Mouse (Mus musculus): ENCODE measurements around the gene Agpat4. TPM values are rescaled to one million over a fixed set of nuclear protein-coding genes. Genes with fewer than 3 reads are reported as not detected.

Gene Agpat4
- total RNA-seq, 1 experiment from 2014 or later = 11.6 TPM

- no peak for ATAC-seq (replicated peaks; ENCODE audit: low read depth, poor library complexity, severe bottlenecking)
Measured at GRCm38 (mm10) chr17:12182702-12183485, 64.4 kb downstream of the Agpat4 start.

DNA sequence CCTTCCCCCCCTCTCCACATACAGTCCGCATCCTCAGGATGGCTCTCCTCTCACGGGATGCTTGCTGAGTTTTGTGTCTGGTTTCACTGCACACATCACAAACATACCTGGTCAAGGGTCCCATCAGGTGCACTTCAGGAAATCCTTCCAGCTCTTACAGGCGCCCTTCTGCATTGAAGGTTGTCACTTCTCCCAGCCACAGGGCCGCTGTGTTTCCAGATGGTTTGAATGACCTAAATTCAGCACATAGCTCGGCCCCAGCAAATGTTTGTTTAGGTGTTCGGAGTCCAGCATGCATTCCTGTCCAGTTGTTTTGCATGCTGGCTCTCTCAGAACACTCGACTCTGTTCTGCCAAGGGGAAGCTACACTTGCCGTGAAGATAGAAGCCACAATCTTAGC is 65.8 kb downstream of the Agpat4 start:
- ATAC-seq (replicated peaks; ENCODE audit: low read depth, poor library complexity, severe bottlenecking) = no peak

DNA sequence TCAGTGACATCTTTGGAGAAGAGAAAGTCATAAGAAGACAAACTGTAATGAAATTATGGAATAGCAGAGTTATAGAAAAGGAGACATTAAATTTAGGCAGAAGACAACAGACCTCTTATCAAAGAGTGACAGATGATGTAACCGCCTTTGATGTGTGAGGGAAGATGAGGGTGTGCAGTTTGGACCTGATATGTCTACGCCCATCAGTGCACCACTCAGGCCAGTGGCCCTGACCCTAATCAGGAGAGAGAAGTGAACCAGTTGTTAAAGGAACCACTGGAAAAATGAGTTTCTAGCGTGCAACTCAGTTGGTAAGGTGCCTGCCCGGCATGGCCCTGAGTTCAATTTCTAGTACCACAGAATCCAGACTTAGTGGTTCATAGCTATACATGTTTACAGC is 67.4 kb downstream of the Agpat4 start:
- peak; percentile 79 for ATAC-seq (replicated peaks; ENCODE audit: low read depth, poor library complexity, severe bottlenecking)

DNA sequence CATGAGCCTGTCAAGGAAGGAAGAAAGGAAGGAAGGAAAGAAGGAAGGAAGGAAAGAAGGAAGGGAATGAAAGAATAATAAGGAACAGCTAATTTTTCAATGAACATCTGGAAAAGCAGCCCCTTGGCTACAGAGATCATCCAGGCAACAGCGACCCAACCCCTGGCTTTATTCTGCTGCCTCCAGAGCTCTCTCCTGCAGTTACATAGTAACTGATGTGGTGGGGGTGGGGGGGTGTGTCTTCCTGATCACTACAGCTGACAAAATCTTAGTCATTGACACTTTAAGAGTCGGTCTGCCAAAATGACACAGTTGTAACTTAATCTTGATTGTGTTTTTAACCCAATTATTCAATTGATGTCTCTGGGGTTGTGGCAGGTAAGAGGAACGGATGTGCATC is 67.8 kb downstream of the Agpat4 start:
- no peak for ATAC-seq (replicated peaks; ENCODE audit: low read depth, poor library complexity, severe bottlenecking)

DNA sequence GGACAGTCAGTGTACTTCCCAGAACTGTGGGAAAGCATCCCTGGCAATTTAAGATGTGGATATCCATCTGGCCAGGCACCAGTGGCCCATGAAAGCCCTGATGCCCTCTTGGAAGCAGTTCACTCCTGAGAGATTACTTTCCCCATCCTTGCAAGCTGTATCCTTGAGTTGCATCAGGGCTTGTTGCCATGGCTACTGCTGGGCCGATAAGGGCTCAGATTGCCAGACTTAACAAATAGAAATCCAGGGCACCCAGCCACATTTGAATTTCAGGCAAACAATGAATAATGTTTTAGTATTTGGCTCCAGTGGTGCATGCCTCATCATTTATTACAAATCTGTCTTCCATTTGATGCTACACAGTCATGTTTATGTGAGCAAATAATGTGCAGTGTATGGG is 69.3 kb downstream of the Agpat4 start:
- ATAC-seq (replicated peaks; ENCODE audit: low read depth, poor library complexity, severe bottlenecking) = no peak

DNA sequence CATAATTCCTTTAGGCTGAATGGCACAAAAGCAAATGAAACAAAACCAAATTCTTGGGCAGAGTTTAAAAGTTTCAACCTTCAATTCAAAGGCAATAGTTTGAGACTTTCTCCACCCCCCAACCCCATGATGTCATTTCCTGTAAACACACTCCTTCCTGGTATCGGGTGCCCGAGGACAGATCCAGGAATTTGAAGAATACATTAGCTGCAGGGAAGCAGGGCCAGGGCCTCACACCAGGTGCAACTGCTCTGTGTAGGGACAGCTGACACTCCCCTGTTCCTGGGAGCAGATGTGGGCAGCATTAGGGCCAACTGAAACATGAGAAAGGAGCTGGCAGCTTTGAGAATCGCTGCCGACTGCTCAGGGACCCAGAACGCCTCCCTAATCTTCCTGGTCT is 76.6 kb downstream of the Agpat4 start:
- ATAC-seq (replicated peaks; ENCODE audit: low read depth, poor library complexity, severe bottlenecking) = no peak; the same call in 1 of the 2 replicates

DNA sequence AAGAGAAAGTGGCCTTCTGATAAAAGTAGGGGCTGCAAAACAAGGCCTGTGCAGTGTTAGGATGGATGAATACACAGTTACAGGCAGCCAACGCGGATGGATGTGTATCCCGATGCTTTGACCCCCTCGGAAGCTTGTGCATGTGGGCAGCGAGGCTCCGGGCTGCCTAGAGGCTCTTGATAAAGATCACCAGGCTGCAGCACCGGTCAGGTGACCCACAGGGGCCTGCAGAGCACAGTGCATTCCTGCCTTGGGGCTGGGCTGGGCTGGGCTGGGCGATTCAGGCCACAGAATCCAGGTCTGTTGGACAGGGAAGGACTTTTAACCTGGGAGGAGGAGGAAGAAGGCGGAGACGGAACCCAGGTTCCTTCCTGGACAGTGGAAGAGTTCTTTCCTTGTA is 77.1 kb downstream of the Agpat4 start:
- ATAC-seq (replicated peaks; ENCODE audit: low read depth, poor library complexity, severe bottlenecking) = no peak

- no peak for ATAC-seq (replicated peaks; ENCODE audit: low read depth, poor library complexity, severe bottlenecking)
Measured at GRCm38 (mm10) chr17:12199933-12200332, 81.4 kb downstream of the Agpat4 start.

- ATAC-seq (replicated peaks; ENCODE audit: low read depth, poor library complexity, severe bottlenecking) = no peak
Measured at GRCm38 (mm10) chr17:12201086-12201485, 82.6 kb downstream of the Agpat4 start.

DNA sequence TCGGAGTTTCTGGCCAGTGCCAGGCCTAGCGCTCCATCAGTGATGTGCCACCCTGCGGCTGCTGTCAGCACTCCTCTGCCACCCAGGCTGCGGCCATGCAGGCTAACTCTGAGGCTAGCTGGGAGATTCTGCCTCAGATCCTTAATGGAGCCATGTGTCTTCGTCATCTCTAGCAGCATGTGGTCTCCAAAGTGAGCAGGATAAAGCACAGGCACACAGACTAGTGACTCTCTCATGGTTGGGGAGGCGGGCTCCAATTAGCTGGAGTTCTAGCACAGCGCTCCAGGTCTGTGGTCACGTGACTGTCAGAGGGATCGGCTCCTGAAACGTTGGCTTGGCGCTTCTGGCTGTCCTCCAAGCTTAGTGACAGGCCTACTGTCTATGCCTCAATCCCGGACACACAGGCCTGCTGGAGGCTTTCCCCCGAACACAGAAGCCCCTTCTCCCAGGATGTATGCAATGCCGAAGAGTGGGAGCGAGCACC is 85.0 kb downstream of the Agpat4 start:
- ATAC-seq (replicated peaks; ENCODE audit: low read depth, poor library complexity, severe bottlenecking) = no peak

GRCm38 (mm10) chr17:12204246-12204645 is 85.7 kb downstream of the Agpat4 start:
- no peak for ATAC-seq (replicated peaks; ENCODE audit: low read depth, poor library complexity, severe bottlenecking)

DNA sequence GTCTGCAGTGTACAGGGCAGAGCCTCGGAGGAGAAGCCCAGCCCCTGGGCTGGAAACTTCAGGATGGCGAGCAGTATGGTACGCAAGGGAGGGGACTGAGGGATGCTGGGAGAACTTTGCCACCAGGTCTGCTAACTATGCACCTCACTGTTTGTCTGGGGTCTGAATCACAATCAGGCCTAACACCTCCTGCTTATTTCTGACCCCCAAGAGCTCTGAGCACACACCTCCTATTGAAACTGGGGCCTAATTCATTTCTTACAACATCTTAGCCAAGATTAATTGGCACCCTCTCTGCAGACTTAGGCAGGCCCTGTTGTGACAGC is 86.1 kb downstream of the Agpat4 start:
- no peak for ATAC-seq (replicated peaks; ENCODE audit: low read depth, poor library complexity, severe bottlenecking)

DNA sequence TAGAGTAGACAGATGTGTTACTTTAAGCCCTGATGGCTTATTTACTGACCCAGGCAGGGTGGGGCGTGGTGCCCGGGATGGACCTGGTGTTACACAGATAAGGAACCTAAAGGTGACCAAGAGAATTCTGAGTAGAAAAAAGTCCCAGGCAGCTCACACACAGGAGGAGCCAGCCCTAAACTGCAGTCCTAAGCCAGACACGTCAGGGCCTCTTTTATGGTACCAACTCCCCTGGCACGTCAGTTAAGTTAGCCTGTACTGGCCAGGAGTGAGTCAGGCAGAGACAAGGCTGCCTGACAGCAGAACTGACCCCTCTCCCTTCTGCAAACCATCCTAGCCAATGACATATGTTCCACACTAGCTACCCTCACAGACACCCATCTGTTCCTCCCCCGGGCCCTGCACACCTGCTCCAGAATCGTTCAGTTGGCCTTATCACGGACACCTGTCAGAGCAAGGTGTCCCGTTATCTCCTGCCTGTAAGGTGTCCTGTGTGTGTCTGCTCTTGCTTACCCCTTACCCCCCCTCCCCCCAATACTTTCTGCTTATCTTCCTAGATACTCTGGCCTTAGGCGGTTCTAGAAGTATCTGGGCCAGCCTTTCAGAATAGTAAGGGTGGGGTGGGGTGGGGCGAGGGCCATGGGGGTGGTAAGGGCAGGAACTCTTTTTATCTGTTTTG is 86.7 kb downstream of the Agpat4 start:
- peak; percentile 57 for ATAC-seq (replicated peaks; ENCODE audit: low read depth, poor library complexity, severe bottlenecking)

DNA sequence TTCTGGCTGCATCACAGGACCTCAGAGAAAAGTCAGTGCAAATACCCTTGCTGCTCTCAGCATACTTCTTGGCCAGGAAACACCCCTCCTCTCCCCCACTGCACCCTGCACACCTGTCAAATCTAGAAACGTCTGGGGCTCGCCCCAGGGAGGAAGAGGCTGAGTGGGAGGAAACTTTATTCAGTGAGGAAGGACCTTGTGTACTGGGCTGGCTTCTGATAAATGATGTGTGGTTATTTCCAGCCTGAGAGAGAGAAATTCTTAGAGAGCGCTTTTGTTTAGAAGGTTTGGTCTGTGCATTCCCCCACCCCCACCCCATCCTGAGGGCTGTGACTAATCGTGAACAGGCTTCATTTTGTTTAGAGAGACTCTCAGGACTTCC is 87.2 kb downstream of the Agpat4 start:
- ATAC-seq (replicated peaks; ENCODE audit: low read depth, poor library complexity, severe bottlenecking) = peak; percentile 50

- ATAC-seq (replicated peaks; ENCODE audit: low read depth, poor library complexity, severe bottlenecking) = no peak
Measured at GRCm38 (mm10) chr17:12206248-12206647, 87.7 kb downstream of the Agpat4 start.

- ATAC-seq (replicated peaks; ENCODE audit: low read depth, poor library complexity, severe bottlenecking) = no peak
Measured at GRCm38 (mm10) chr17:12207022-12207548, 88.6 kb downstream of the Agpat4 start.

GRCm38 (mm10) chr17:12209481-12209880 is 91.0 kb downstream of the Agpat4 start:
- ATAC-seq (replicated peaks; ENCODE audit: low read depth, poor library complexity, severe bottlenecking) = no peak

GRCm38 (mm10) chr17:12210544-12211132 is 92.1 kb downstream of the Agpat4 start:
- peak; percentile 79 for ATAC-seq (replicated peaks; ENCODE audit: low read depth, poor library complexity, severe bottlenecking)

GRCm38 (mm10) chr17:12211890-12212289 is 93.4 kb downstream of the Agpat4 start:
- ATAC-seq (replicated peaks; ENCODE audit: low read depth, poor library complexity, severe bottlenecking) = no peak

DNA sequence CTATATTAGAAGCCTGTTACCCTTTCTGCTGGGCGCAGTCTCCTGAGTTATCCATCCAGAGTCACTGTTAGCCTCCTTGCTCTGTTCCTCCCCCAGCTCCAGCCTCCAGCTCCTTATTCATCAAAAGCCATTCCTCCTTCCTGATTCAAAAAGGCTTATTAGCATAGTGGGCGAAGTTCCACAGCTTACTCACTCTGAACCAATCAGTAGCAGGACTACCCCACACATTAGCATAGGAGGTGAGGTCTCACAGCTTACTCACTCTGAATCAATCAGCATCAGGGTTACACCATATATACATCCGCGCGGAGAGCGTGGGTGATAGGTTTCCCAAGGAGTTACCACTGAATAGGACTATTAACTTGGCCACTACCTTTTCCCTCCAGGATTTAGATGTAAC is 93.8 kb downstream of the Agpat4 start:
- no peak for ATAC-seq (replicated peaks; ENCODE audit: low read depth, poor library complexity, severe bottlenecking)

- ATAC-seq (replicated peaks; ENCODE audit: low read depth, poor library complexity, severe bottlenecking) = no peak
Measured at GRCm38 (mm10) chr17:12213430-12213829, 94.9 kb downstream of the Agpat4 start.
